Mouse (Mus musculus) brain, embryonic 14.5 days (tissue): ENCODE results near the gene Dpp6. TPM values are rescaled to one million over a fixed set of nuclear protein-coding genes. Genes with fewer than 3 reads are reported as not detected.
A peak's percentile ranks its signal among the peaks of the same experiment; 100 is the strongest.

ENCODE experiments used
- DNase-seq: peaks from one replicate; pipeline ENCODE4 v3.0.0-alpha.2; 2011; ENCODE audit warnings: low read depth
- CTCF ChIP-seq: fragments of 200-500 bp; IDR thresholded peaks from 2 replicates; pipeline ENCODE4 v1.5.1; 2012; ENCODE audit warnings: inconsistent platforms, mild to moderate bottlenecking, moderate library complexity, borderline replicate concordance; ENCODE audit not compliant: insufficient read depth, insufficient read length; ENCODE audit errors: extremely low read depth
- POLR2A ChIP-seq: fragments of 200-500 bp; IDR thresholded peaks from 2 replicates; pipeline ENCODE4 v1.6.1; 2012; ENCODE audit warnings: mild to moderate bottlenecking, inconsistent platforms, borderline replicate concordance; ENCODE audit not compliant: poor library complexity, insufficient read depth, insufficient read length, severe bottlenecking; ENCODE audit errors: extremely low read depth
- polyA plus RNA-seq: library from polyadenylated mRNA; depleted of rRNA; stranded (reverse); fragments of >200 nt; gene quantifications from 2 replicates; pipeline ENCODE4 v1.2.3, GENCODE M21; 2012

Gene Dpp6
- polyA plus RNA-seq, 1 experiment, result 84.1 TPM

DNA sequence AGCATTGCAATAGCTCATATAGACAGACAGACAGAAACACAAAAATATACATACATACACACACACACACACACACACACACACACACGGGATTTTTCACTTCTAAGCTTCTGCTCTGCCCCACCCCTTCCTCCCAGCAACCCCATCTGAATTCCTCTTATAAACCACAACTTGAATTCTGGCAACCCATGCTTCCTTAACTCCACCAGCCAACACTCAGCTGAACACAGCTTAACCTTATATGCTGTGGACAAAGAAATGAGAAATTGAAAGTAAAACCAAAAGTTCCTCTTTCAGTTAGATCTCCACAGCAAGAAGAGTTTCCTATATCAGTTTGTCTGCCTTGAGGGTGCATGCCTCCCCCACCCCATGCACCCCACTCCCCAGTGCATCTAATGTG is 378.0 kb downstream of the Dpp6 start:
- no peak for DNase-seq
- TF ChIP-seq CTCF (no peak), POLR2A (no peak)

DNA sequence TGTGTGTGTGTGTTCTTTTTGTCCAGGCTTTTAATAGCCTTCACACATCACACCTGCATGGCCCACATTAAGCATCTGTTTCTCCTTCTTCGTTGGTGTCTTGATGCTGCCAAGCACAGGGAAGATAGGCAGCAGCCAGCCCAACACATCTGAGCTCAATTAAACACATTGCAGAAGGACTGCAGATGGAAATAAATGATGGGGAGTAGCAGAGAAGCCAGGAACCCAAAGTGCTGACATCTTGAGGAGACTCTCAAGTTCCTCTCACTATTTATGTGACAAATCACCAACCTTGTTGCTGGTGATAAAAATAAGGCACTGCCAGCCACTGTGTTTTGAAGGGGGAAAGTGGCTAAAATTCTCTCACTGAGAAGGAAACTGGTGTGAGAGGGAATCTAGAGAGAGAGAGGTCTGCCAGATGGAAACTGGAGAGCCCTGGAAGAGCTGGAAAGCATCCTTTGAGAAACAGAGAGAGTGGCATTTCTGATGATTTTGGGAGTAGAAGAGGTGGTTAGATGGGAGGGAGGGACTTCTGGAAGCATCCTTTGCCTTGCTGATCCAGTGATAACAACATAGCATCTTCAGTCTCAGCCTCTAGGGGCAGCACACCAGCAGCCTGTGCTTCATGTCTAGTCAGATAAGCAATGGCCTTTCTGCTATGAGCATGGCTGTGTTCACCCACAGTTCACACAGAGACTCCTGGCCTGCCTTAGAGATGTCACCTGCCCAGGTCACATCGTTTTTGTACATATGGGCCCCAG is 383.8 kb downstream of the Dpp6 start:
- peak; percentile 31 for DNase-seq
- TF ChIP-seq POLR2A, result no peak
- TF ChIP-seq CTCF, result peak; percentile 47; the same call in 1 of the 2 replicates

DNA sequence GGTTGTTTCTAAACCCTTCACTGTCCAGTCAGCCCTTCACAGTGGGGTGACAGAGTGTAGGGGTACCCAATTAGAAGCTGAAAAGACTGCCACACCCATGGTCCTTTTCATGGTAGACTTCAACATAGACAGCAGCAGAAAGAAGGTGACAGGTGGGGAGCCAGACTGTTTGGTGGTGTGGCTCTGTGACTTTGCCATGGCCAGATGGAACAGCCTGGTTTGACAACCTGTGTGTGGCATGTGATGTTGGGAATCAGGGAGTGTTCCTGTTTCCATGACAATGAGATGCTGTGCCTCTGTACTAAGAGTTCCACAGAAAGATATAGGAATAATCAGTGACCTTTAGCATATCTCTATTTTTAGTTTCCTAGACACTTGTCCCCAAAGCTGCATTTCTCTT is 386.1 kb downstream of the Dpp6 start:
- no peak for DNase-seq
- TF ChIP-seq CTCF, result no peak
- no peak for TF ChIP-seq POLR2A

DNA sequence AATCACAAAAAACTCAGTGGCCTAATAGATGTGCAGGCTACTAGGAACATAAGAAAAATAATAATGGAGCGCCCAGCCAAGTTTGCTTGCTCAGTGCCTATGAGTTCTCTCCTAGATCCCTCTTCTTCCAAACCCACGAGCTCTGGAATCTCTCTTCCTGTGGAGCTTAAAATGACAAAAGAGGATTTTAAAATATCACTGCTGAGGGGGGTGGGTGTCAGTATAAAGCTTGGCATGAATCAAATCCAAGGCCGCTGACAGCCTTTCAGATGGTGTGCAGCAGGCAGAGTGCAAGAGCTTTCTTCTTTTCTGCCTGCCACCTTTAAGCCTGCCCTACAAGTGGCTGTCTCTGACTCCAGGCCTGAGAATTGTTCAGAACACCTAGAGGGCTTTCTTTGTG is 387.7 kb downstream of the Dpp6 start:
- no peak for TF ChIP-seq POLR2A
- TF ChIP-seq CTCF, result no peak
- no peak for DNase-seq

DNA sequence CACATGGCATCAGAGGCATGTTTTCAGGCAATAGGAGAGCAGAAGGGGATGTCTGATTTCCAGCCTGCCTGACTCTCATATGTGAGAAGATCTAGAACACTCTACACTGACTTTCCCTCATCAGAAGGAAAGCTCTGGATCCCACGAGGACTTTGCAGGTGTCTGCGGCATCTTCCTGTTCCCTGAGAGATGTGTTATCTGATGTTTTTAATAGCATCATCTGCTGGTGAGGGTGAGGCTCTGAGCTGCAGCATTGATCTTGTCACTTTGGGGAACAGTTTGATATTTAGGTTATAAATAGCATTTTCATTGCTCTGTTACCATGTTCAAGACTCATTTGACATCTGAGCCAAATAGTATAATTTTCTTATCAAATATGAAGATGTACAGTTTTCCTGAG is 388.8 kb downstream of the Dpp6 start:
- no peak for DNase-seq
- TF ChIP-seq POLR2A (no peak), CTCF (no peak)

DNA sequence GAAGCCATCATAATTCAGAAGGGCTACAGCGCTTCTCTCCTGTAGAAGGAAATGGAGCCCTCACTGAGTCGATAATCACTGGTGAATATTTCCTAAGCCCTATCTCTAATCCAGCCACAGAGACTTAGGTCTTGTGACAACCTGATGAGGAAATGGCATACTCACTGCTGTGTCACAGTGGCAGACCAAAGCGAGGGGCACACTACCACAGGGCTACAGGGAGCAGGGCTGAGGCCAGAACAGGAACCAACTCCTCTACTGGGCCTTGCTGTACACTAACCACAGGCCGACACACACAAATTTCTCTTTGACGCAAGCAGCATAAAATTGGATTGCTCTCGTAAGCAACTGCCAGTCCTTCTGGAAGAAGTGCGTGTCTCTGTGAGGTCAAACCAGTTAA is 389.2 kb downstream of the Dpp6 start:
- no peak for DNase-seq
- TF ChIP-seq POLR2A (no peak), CTCF (no peak)

DNA sequence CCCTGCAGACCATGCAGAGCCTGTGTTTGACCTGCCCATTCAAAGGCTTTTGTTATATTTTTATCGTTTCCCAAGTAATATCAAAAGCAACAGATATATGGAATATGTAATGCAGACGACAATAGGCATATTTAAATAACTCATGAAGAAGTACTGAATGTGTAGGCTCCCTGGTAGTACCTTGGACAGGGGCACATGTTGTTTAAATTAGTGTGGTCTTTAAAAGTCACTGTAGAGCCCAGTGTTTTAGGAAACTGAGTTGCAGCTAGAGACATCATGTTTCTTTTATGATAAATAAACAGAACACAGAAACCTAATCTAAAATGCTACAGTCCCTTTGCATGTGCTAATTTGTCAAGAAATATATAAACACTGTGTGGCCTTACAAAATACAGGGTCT is 403.1 kb downstream of the Dpp6 start:
- no peak for DNase-seq
- no peak for TF ChIP-seq POLR2A
- no peak for TF ChIP-seq CTCF

DNA sequence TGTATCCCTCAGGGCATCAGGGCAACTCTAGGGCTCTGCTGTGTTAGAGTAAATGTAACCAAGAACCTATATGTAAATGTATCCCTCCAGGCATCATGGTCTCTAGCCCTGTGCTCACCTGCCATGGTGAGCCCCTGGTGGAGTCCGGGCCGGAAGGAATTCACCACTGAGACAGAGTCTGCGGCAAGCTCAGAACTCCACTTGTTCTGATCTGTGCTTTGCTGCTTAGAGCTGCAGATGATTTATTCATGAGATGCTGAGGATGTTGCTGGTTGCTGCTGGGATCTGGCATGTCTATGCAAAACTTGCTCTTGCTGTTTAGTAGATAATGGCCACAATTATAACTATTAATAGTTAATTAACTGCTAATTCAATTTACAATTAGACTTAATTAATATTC is 425.1 kb downstream of the Dpp6 start:
- no peak for TF ChIP-seq POLR2A
- peak; percentile 45 for DNase-seq

DNA sequence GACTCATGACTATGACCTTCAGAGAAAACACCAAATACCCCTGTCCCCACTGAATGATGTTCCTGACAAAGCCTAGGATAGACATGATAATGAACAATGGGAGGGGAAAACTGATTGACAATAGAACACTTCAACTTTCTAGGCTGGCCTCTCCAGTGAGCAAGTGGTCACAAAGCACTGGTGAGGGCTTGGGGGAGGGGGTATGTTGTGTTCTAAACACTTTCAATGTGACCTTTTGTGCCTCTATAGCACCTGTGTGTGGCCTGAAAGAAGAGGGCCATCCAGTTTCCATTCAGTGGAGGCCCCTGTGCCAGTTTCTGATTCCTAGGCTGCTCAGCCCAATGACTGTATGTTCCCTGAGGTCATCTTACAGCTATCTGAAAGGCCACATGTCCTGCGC is 426.2 kb downstream of the Dpp6 start:
- no peak for DNase-seq
- no peak for TF ChIP-seq CTCF
- no peak for TF ChIP-seq POLR2A

DNA sequence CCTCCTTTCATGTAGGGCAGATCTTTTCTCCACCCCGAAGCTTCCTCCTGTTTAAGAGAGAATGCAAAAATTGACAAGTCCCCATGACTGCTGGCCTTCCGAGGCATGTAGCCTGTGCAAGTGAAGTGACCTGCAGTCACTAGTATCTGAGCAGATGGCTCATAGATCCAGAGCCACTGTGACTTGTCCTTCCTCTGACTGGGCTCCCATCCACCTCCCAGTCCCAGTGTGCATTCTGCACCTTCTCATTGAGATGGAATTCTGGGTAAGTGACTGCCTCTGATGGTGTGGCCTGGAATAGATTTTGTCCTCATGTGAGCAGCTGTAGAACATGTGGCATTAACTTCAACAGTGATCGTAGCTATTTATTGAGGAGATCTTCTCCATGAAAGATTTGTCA is 430.8 kb downstream of the Dpp6 start:
- TF ChIP-seq CTCF (no peak), POLR2A (no peak)
- DNase-seq, result no peak

DNA sequence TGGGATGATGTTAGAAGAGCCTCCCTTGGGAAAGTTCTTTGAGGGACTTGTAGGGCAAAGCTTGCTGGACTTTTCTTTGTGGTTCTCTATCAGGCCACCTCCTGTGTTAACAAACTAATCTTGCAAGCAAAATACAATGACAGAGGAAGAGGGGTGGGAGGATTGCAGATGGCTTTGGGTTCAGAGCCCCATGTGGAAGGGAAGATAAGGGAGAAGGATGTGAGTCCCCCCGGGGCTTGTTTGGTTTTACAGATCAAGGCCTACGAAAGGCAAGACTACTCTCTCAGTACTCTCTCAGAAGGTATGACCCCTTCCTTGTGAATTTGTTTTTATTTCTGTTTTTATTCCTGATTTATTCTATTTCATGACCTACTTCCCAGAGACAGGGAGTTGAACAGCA is 431.7 kb downstream of the Dpp6 start:
- no peak for TF ChIP-seq POLR2A
- no peak for TF ChIP-seq CTCF
- DNase-seq, result no peak

DNA sequence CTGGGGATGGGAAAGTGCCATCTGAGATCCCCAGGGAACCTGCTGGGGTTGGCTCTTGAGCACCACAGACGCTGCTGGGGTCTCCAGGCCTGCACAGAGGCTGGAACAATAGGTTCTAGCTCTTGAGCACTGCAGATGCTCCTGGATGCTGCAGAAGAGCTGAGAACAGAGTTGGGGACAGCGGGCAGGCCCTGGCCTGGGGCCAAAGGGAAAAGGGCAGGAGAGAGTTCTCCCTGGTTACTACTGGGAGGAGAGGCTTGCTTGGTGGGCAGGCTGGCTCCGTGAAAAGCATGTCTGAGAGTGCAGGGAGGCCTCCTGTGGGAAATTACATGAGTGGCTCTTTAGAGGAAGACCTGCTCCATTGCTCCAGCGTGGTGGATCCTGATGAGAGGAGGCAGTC is 432.9 kb downstream of the Dpp6 start:
- DNase-seq, result no peak
- TF ChIP-seq POLR2A, result no peak
- TF ChIP-seq CTCF, result no peak

DNA sequence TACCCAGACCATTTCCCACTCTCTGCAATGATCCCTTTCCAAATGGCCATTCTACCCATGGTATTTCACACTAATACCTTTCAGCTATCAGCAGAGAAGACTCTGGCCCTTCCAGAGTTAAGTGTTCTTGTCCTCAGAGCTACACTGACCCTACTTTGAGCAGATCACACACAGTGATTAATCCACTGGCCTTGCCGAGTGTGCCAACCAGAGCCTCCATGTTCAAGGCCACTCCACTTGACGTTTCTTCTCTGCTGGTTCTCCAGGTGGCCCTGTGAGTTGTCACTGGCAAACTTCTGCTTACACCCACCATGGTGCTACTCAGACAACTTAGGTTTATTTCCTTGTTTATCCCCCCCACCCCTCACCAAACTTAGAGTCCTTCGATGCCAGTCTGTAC is 433.9 kb downstream of the Dpp6 start:
- DNase-seq, result no peak

DNA sequence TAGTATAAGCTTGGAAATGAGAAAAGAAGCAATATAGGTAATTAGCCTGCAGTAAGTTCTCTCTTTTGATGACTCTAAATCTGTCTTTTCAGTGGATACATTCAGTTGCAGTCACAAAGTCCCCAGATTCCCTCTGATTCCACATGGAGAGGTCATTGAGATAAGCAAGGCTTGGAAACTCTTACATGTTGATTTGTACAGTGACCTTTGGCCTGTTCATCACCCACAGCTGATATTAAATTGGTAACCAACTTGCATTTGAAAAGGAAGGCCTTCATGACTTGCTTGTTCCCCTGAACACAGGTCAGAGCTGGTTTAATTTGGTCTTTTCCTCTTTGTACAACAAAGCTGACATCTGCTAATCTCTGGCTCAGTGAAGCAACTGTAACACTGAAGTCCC is 434.4 kb downstream of the Dpp6 start:
- no peak for TF ChIP-seq CTCF
- TF ChIP-seq POLR2A, result no peak
- no peak for DNase-seq

More for the DNA sequence above, 433.9 kb downstream of the Dpp6 start:
- TF ChIP-seq CTCF, result no peak
- no peak for TF ChIP-seq POLR2A
